Mouse (Mus musculus): ENCODE data around the gene Cd72.

Cd72 gene

GRCm38 (mm10) chr4:43426487-43426886 is 27.9 kb downstream of the Cd72 start:
- no peak for DNase-seq (ENCODE audit: low spot score)

GRCm38 (mm10) chr4:43425648-43426380 is 28.6 kb downstream of the Cd72 start:
- no peak for DNase-seq (ENCODE audit: low spot score)

- DNase-seq (ENCODE audit: low spot score): no peak
Measured at GRCm38 (mm10) chr4:43425197-43425596, 29.2 kb downstream of the Cd72 start.

GRCm38 (mm10) chr4:43424072-43424471 is 30.4 kb downstream of the Cd72 start:
- DNase-seq (ENCODE audit: low spot score): no peak

GRCm38 (mm10) chr4:43423267-43423934 is 31.0 kb downstream of the Cd72 start:
- no peak for DNase-seq (ENCODE audit: low spot score)

- no peak for DNase-seq (ENCODE audit: low spot score)
Measured at GRCm38 (mm10) chr4:43421632-43422240, 32.7 kb downstream of the Cd72 start.

- peak; percentile 87 for DNase-seq (ENCODE audit: low spot score)
Measured at GRCm38 (mm10) chr4:43420305-43420704, 34.1 kb downstream of the Cd72 start.

- DNase-seq (ENCODE audit: low spot score): no peak
Measured at GRCm38 (mm10) chr4:43419801-43420281, 34.6 kb downstream of the Cd72 start.

GRCm38 (mm10) chr4:43418973-43419656 is 35.3 kb downstream of the Cd72 start:
- no peak for DNase-seq (ENCODE audit: low spot score)

- no peak for DNase-seq (ENCODE audit: low spot score)
Measured at GRCm38 (mm10) chr4:43418450-43418849, 36.0 kb downstream of the Cd72 start.

- DNase-seq (ENCODE audit: low spot score): no peak
Measured at GRCm38 (mm10) chr4:43417269-43418062, 37.0 kb downstream of the Cd72 start.

- no peak for DNase-seq (ENCODE audit: low spot score)
Measured at GRCm38 (mm10) chr4:43416071-43416490, 38.3 kb downstream of the Cd72 start.

- DNase-seq (ENCODE audit: low spot score): no peak
Measured at GRCm38 (mm10) chr4:43415221-43416070, 39.0 kb downstream of the Cd72 start.

GRCm38 (mm10) chr4:43414761-43415160 is 39.7 kb downstream of the Cd72 start:
- DNase-seq (ENCODE audit: low spot score): no peak

GRCm38 (mm10) chr4:43407071-43407920 is 47.1 kb downstream of the Cd72 start:
- no peak for DNase-seq (ENCODE audit: low spot score)

- peak; percentile 70 for DNase-seq (ENCODE audit: low spot score)
Measured at GRCm38 (mm10) chr4:43406162-43406971, 48.1 kb downstream of the Cd72 start.

GRCm38 (mm10) chr4:43404697-43405096 is 49.7 kb downstream of the Cd72 start:
- no peak for DNase-seq (ENCODE audit: low spot score)

- no peak for DNase-seq (ENCODE audit: low spot score)
Measured at GRCm38 (mm10) chr4:43402212-43402611, 52.2 kb downstream of the Cd72 start.

GRCm38 (mm10) chr4:43401486-43401885 is 52.9 kb downstream of the Cd72 start:
- no peak for DNase-seq (ENCODE audit: low spot score)
